Mouse (Mus musculus) induced T-regulatory cell, adult 2 months (primary cell): Measurements from ENCODE around the gene Mrpl10.

Experiments
- DNase-seq: peaks from one replicate; pipeline ENCODE4 v3.0.0-alpha.2; 2012; ENCODE audit warnings: low read depth

The Mrpl10 gene

DNA sequence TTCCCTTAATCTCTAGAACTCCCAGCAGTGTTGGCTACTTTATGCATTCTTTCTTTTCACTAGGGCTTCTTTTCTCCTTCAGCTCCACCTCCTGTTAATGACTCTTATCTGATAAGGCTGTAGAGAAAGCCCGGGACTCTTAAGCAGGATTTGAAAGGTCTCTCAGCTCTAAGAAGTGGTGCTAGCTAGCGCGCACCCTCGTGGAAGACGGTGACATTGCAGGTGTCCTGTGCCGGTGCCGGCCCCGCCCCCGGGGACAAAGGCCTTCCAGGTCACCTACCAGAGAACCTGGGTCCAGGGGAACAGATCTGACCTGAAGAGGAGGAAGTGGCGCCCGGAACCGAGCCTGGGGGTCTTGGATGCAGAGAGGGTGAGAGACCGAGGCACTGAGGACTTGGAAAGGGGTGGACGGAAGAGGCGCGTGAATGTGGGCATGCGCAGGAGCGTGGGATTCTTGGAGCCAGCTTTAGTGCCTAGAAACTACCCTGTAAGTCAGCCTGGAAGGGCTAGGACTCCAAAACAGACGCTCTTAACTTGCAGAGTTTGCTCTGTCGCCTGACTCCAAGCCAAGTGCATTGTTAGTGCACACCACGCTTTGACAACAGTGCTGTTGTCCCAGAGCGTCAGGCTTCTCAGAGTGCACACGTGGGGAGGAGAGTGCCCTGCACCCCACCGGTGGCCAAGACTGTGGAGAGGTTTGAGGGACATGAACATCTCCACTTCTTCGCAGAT is 11.5 kb upstream of the Mrpl10 start, which contains the start of gene Scrn2:
Gene Scrn2, plus strand, starts transcription at position 253 of the 732 bp plus-strand sequence.
- peak; percentile 93 for DNase-seq

DNA sequence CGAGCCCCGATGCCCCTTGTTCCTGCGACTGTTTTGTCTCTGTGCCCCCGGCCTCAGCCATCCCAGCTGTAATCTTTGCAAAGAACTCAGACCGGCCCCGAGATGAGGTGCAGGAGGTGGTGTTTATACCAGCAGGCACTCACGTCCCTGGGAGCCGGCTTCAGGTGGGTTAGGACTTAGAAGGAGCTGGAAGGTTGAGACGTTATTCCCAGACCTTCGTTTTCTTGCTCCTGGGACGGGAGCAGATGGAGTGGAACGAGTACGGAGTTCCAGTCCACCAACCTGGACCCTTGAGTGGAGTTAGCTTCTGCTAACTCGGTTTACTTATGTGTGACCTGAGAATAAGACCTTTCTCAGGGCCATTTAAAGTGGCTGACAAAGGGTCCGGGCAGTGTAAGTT is 10.9 kb upstream of the Mrpl10 start:
- no peak for DNase-seq

DNA sequence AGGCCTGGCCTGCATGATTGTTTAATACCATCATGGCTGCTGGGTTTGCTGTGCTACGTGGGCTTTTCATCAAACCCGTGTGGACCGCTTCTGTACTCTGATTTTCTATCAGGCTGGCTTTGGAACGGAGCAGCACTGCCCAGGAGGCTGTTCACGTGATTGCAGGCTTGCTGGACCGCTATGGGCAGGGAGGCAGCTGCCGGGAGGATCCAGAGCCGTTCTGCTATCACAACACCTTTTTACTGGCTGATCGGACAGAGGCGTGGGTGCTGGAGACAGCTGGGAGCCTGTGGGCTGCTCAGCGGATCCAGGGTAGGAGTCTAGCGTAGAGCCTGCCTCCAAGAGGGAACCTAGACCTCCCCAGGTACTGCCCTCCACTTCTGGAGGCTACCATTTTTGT is 9.4 kb upstream of the Mrpl10 start:
- DNase-seq, result no peak

DNA sequence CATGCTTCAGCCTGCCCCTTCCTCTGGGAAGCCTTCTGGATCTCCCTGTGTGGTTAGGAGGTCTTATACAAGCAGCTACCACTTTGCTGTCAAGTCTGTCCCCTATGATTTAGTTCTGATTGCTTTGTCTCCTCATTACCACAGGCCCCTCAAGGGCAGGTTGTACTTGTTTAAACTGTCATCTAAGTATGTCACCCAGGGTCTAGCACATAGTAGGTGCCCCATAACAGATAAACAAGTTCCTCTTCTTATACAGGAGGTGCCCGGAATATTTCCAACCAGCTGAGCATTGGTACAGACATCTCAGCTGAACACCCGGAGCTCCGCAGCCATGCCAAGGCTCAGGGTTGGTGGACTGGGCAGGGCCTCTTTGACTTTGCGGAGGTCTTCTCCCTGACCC is 8.9 kb upstream of the Mrpl10 start:
- DNase-seq, result no peak

DNA sequence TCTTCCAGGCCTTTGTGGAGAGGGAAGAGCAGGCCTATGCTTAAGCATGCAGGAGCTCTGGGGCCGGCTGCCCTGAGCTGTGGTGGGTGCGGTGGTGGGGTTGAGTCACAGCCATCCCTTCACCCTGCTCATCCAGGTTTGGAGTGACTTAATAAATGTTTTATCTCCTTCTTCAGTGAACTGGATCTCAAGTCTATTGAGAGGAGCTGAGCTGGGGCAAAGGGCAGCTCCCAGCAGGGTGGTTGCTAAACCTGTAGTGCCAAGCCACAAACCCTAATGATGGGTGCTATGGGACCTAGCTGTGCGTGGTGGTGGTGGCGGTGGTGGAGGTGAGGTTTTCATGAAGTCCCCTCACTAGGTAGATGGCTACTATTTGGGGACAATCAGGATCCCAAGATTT is 7.6 kb upstream of the Mrpl10 start:
- no peak for DNase-seq

DNA sequence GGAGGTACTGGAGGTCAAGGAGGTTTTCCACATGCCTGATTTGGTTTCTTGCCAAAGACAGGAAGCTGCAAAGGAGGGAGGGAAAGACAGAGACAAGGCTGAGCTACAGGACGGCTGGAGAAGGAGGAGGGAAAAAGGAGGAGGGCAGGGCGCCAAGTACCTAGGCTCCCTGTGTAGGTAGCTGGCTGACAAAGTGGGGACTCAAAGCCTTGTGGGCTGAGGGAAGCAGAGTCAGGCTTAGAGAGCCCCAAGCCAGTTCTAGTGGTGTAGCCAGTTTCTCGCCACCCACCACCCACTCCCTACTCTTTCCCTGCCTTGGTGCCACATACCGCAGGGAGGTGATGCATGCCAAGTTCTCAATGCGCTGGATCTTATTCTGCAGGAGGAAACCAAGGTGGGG is 5.2 kb upstream of the Mrpl10 start:
- DNase-seq, result no peak

DNA sequence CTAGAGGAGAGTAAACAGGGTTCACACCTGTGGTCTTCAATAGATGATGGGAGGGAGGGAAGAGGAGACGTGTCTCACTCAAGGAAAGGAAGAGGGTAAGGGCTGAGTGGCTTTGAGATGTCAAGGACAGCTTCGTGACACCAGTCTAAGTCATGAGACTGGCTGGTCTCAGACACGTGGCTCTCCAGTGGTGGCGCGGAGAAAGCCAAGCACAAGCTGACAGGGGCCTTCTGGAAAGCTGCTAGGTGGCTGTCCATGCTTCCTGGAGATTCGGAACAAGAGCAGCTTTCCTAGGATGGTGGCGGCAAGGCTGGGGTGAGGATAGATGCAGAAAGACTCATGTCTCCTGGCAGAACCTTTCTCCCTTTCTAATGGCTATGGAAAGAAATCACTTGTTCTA is 2.5 kb upstream of the Mrpl10 start:
- DNase-seq, result no peak

DNA sequence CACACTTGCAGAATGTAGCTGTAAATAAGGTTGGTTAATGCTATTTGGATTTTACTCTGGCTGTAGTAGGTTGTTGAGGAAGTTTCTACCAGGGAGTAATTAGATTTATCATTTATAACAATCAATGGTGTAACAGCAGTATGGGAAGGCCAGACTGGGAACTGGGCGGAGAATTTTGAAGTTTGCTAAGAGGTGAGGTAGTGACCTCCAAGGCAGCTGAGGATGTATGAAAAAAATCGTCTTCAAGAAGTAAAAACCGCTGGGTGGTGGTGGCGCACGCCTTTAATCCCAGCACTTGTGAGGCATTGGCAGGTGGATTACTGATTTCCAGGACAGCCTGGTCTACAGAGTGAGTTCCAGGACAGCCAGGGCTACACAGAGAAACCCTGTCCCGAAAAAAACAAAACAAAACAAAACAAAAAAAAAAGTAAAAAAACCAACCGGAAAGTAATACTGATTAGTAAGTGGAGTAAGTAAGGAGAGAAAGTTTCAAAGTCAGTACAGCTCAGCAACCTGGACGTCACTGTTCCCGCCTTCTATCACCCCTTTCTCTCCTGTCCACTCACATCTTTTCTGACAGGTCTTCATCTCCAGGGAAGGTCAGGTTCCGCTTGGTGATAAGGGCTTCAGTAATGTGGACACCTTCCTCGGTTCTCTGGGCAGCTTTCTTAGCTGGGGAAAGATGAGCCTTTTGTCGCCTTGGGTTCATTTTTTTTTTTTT is 899 bp upstream of the Mrpl10 start:
- no peak for DNase-seq

DNA sequence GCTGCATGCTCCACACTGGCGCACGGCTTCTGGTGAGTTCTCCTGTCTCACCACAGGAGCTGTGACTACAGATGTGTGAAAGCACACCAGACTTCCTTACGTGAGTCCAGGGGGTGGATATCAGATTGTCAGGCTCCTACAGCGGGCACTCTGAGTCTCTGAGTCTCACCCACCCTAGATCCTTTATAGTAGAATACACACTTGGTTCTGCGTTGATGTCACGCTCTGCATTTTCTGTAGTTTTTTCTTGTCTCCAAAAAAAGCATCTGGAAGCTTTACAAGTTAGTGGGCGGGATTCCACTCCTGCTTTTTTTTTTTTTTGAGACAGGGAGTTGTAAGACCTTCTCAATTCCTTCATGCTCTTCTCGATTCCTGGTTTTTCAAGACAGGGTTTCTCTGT is 3.5 kb downstream of the Mrpl10 start:
- DNase-seq, result no peak

DNA sequence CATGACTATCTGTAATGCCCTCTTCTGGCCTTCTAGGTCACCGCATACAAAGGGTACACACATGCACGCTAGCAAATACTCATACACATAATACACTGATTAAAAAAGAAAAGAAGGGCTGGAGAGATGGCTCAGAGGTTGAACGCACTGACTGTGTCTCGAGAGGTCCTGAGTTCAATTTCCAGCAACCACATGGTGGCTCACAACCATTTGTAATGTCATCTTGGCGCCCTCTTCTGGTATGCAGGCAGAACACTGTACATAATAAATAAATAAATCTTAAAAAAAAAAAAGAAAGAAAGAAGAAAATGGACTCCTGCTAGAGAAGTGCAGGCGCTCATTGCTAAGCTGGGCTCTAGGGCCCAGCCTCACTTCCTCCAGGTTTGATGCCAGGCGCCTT is 4.5 kb downstream of the Mrpl10 start:
- peak; percentile 74 for DNase-seq

DNA sequence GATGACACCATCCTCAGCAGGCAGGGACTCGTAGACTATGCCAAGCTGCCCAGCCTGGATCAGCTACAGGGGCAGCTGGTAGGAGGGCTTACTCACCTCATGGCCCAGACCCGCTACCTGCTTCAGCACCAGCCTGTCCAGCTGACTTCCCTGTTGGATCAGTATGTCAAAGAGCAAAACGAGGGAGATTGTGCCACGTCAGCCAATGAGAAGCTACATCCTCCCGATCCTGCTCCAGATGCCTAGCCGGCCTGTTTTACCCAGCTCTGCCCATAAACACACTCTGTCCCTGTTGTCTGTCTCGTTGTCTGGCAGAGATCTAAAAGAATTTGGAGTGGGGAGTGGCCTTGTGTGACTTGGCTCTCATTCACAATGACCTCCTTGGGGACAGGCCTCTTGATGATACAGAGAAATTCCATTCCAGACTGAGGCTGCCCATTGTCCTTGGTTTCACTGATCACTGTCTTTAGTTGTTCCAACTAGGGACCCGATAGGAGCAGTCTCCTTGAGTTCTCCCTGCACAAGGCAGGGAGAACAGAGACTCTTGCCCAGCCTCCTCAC is 6.8 kb downstream of the Mrpl10 start:
- no peak for DNase-seq

DNA sequence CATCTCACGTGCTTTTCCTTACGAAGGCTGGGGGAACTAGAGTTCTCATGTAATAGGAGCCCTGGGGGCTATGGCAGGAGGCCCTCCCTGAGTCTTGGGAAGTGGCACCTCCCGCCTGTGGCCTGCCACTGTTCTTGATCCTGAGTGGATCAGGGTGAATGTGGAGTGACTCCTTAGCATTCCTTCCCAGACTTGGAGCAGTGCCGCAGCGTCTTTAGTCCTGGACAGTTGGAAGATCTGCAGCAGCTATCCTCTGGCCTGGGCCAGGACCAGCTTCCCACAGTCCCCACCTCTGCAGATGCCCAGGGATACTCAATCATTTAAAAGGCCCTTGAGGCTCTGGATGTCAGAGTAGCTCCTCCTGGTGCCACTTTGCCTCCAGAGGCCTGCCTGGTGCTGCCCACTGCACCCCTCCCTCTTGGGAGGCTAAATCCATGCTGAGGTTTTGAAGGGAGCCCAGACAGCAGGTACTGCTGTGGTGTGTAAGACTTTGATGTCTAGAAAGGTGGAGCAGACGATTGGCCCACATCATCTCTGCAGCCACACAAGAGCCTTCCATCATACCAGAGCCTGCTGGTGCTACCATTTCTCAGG is 8.2 kb downstream of the Mrpl10 start:
- DNase-seq, result no peak

DNA sequence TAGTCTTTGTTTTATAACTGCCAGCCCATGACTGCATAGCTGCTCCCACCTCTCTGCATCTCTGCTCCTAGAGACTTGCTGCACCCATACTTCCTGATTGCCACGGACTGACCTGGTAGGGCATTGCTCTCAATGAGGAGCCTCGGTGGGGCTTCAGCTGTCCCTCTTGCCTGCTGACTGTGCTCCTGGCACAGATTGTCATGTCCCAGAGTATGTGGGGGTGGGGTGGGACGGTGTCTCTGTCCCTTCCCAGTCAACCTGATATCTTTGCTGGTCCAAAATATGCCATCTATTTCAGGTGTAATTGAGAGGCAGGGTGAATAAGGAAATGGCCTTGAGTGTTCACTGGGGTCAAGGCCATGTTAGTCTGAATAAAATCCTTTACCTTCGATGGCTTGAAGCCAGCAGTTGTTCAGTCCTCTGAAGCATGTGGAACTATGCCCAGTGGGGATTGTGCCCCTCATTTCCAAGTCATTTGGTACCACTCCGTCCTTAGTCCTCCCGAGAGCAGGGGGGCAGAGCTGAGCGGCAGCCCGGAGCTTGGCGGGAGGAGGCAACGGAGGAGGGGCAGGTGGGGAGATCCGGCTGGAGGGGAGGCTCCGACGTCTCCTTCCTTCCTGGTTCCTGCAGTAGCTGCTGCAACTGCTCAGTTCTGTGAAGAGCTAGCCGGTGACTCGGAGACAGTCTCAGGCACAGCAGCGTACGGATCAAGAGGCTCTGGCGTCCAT is 9.0 kb downstream of the Mrpl10 start, which contains the start of gene Osbpl7:
Gene Osbpl7, plus strand, starts transcription at position 413 of the 728 bp plus-strand sequence.
- peak; percentile 77 for DNase-seq

DNA sequence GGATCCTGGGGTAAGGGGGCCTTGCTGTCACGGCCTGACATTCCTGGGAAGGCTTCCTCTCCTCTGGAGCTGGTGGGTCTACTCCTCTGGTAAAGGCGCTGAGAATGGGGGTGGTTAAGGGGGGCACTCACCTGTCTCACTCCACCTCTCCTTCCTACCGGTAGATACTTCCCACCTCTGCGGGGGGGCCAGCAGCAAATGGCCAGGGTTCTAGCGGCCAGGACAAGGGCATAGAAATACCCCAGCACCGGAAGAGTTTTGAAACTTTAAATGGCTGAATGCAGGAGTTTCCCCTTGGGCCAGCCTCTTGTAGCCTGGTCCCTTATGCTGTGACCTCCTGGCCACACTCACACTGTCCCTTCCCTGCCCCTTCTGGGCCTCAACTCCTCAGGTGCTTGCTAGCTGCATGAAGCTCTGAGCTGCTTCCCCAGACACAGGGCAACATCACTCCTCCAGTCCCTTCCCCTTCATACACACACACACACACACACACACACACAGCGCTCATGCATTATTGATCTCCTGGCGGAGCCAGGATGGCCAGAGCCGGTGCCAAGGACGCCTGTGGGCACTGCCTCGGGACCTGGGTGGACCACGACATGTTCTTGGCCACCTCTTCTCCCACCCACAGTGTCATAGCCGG is 9.7 kb downstream of the Mrpl10 start:
- DNase-seq, result peak; percentile 42

DNA sequence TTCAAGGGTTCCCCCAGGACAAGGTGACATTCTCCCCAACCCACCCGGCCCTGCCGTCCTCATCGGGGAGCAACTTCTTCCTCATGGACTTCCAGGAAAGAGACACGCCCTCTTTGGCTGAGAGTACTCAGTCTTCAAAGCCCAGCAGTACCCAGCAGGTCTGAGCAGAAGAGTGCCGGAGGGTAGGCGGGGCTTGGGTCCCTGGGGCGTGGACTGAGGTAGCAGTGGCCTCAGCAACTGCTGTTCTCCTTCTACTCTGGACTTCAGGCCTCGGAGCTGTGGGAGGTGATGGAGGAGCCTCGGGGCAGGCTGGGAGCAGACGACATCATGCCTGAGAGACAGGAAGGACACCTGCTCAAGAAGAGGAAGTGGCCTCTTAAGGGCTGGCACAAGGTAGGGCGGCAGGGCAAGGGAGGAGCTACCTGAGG is 10.9 kb downstream of the Mrpl10 start:
- DNase-seq, result peak; percentile 60

DNA sequence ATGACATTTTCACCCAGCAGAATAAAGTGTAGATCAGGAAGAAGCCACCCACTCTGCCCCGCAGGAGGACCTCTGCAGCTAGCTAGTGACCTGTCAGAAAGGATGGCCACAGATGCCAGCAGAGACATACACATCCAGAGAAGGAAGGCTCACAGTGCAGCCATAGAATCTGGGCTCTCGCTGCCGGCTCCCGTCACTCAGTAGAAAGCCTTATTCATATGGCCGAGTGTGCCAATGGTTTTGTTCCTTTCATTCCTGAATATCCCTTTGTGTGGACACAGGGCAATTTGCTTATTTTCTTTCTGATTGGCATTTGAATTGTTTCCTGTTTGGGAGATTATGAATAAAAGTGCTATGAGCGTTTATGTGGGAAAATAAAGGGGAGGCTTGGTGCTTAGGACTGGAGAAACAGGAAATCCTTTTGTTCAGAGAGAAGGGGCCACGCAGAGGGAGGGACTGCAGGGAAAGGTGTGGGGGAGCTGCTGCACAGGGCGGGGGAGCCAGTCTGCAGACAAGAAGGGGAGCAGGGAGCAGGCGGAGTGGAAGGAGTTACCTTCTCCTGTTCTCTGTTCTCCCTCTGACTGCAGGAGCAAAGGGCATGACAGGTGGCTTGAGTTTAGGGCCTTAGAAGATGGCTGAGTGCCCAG is 22.0 kb downstream of the Mrpl10 start:
- DNase-seq, result no peak

DNA sequence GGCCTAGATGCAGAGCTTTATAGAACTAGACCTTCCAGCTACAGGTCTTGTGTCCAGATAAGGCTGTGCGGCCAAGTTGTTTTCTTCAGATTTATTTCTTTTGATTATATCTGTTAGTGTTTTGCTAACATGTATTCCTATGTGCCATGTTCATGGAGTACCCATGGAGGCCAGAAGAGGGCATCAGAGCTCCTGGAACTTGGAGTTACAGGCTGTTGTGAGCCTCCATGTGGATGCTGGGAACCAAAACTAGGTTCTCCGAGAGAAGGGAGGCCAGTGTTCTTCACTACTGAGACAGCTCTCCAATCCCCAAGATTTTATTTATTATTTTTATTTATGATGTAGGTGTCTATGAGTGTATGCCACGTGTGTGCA is 22.5 kb downstream of the Mrpl10 start:
- no peak for DNase-seq

DNA sequence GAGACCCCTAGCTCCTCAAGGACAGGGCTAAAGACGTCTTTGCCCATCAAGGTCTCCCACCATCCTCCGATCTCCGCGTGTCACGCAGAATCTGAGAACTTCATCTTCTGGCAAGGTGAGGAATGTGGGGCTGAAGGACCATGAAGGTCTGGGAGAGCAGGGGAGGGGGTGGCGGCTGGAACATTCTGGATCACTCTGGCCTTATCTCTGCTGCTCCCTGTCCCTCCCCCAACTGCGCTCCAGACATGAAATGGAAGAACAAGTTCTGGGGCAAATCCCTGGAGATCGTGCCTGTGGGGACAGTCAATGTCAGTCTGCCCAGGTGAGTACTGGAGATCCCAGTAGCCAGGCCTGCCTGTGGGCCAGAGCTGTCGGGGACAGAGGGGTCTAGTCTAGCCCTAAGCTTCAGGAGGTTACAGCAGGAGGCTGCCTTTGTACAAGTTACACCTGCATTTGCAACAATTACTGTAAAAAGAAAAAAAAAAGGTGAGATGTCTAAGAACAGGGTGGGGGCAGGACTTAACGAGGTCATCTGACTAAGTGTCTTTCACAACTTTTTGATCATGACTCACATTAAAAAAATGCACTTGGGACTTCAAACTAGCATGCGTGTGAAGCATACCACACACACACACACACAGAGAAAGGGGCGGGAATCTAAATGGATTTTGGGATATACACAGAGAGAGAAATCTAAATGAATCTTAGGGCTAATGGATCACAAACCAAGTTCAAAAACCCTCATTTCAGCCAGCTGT is 24.4 kb downstream of the Mrpl10 start:
- DNase-seq, result no peak

DNA sequence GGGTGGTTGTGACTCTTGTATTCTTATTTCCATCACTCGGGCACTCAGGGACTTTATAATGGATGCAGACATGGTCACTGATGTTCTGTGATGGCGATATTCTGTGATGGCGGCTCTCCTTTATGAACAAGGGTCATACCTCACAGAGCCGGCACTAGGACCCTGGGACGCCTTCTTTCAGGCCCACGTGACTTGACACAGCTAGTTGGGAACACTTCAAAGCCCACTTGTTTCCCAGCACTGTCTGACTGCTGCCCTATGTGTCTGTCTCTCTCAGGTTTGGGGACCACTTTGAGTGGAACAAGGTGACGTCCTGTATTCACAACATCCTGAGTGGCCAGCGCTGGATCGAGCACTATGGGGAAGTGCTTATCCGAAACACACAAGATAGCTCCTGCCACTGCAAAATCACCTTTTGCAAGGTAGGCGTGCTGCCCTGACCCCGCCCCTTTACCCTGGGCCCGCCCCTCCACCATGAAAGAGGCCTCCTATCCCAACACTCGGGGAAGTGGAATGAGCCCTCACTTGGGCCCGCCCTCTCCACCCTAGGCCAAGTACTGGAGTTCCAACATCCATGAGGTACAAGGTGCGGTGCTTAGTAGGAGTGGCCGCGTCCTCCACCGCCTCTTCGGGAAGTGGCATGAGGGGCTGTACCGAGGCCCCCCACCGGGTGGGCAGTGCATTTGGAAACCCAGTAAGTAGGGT is 25.4 kb downstream of the Mrpl10 start:
- no peak for DNase-seq

DNA sequence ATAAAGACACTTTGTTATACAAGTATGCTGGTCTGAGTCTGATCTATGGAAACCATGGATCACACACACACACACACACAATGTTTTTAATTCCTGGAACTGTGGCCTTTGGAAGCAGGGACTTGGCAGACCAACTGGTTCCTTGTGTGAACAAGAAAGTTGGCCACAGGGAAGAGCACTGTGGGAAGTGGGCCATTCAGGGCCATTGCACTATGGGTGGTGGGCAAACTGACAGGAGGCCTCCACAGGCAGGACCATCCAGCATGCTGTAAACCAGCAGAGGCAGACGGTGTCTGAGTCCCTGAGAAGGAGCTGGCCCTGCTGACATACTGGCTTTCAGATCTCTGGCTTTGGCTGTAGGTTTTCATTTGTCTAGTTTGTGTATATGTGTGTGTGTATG is 28.0 kb downstream of the Mrpl10 start:
- DNase-seq, result no peak
